Mouse (Mus musculus) kidney, adult 2 months (tissue): ENCODE measurements around the gene Ppp1r26.

Experiments
- CTCF ChIP-seq: fragments of 200-500 bp; conservative IDR thresholded peaks from 2 replicates; pipeline ENCODE4 v1.5.1; 2011; ENCODE audit warnings: low read depth, mild to moderate bottlenecking, control low read depth, low read length, moderate library complexity, mixed read lengths; ENCODE audit not compliant: insufficient read depth, insufficient read length
- POLR2A ChIP-seq: fragments of 200-500 bp; IDR thresholded peaks from one replicate; pipeline ENCODE4 v1.6.1; 2011; ENCODE audit warnings: low read depth, low read length, control low read depth

- TF ChIP-seq CTCF (no peak), POLR2A (no peak)
Observed at GRCm38 (mm10) chr2:28464919-28465318, 18.3 kb downstream of the Ppp1r26 start.
